Mouse (Mus musculus): ENCODE measurements around the gene Cdk8. TPM values are rescaled to one million over a fixed set of nuclear protein-coding genes. Genes with fewer than 3 reads are reported as not detected.

The Cdk8 gene
- total and polyA plus RNA-seq, 3 experiments: 139 to 745 (median 154) TPM

DNA sequence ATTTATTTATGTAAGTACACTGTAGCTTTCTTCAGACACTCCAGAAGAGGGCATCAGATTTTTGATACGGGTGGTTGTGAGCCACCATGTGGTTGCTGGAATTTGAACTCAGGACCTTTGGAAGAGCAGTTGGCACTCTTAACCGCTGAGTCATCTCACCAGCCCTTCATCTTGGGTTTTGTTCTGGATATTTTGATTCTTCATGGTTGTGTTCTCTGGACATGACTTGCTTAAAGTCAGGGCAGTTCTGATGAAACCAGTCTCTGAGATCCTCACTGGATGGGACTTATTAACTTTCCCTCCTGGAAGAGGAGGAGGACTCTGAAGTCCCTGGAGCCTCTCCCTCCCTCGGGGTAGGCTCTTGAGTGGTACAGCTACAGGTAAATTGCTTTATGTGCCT, 10.2 kb downstream of the Cdk8 start:
- no peak for DNase-seq (ENCODE audit: low read depth, low spot score)
- no peaks in the 10 kb centered on the region for H3K9me3 ChIP-seq (replicated peaks; ENCODE audit: insufficient read depth, low read length)
- H3K36me3 ChIP-seq (ENCODE audit: control insufficient read depth in 1 of 2, insufficient read depth in 2 of 2, low read length in 2 of 2): peaks cover 21 to 43% of the 10 kb centered on the region in 2 experiments
- H3K27ac ChIP-seq (ENCODE audit: control insufficient read depth, low read depth, low read length): no peak overlapping the region
- H3K9ac ChIP-seq (ENCODE audit: control insufficient read depth, low read depth, low read length, poor library complexity, severe bottlenecking): no peak overlapping the region
- H3K4me1 ChIP-seq (ENCODE audit: control insufficient read depth in 1 of 2, insufficient read depth in 2 of 2, low read length in 2 of 2): peaks cover 10 to 15% of the 10 kb centered on the region in 2 experiments
- no peak overlapping the region for H3K4me3 ChIP-seq (ENCODE audit: control insufficient read depth in 1 of 2, insufficient read depth in 1 of 2, low read depth in 2 of 2, low read length in 2 of 2)
- TF ChIP-seq E2F4 (IDR thresholded peaks at IDR 0.05; ENCODE audit: borderline replicate concordance, low read depth, low read length) (no peak), CHD2 (IDR thresholded peaks at IDR 0.05; ENCODE audit: low read length) (no peak), TBP (IDR thresholded peaks at IDR 0.05; ENCODE audit: low read depth, low read length) (no peak), ELF1 (IDR thresholded peaks at IDR 0.05; ENCODE audit: low read depth, low read length) (no peak), CHD1 (IDR thresholded peaks at IDR 0.05; ENCODE audit: low read depth, low read length) (no peak), SMC3 (IDR thresholded peaks at IDR 0.05; ENCODE audit: low read depth, low read length) (no peak)
- peaks cover 89% of the 10 kb centered on the region for H3K79me2 ChIP-seq (ENCODE audit: control insufficient read depth, insufficient read depth, low read length, poor library complexity)
- no peaks in the 10 kb centered on the region for H3K27me3 ChIP-seq (ENCODE audit: control insufficient read depth in 1 of 2, insufficient read depth in 2 of 2, low read length in 2 of 2)

DNA sequence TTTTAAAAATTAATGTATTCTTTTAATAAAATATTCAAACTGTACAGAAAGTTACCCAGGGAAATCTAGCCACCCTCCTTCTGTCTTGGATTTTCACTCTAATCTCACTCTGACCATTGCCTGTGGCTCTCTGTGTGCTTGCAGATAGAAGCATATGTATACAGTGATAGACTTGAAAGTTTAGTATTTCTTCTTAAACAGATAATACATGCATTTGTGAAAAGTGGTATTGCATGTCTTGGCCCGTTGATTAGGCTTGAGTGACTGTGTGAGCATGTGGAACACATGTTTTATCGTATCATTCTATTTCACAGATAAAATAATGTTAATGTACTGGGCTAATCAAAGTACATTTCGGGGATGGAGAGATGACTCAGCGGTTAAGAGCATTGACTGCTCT, 14.2 kb downstream of the Cdk8 start:
- H3K27ac ChIP-seq (ENCODE audit: control insufficient read depth, low read depth, low read length): no peak overlapping the region
- H3K79me2 ChIP-seq (ENCODE audit: control insufficient read depth, insufficient read depth, low read length, poor library complexity): peaks cover 77% of the 10 kb centered on the region
- no peak overlapping the region for H3K9ac ChIP-seq (ENCODE audit: control insufficient read depth, low read depth, low read length, poor library complexity, severe bottlenecking)
- H3K4me1 ChIP-seq (ENCODE audit: control insufficient read depth in 1 of 2, insufficient read depth in 2 of 2, low read length in 2 of 2): peaks cover 22 to 31% of the 10 kb centered on the region in 2 experiments
- peak; percentile 51 for DNase-seq (ENCODE audit: low read depth, low spot score)
- H3K36me3 ChIP-seq (ENCODE audit: control insufficient read depth in 1 of 2, insufficient read depth in 2 of 2, low read length in 2 of 2): peaks cover 22 to 48% of the 10 kb centered on the region in 2 experiments
- H3K27me3 ChIP-seq (ENCODE audit: control insufficient read depth in 1 of 2, insufficient read depth in 2 of 2, low read length in 2 of 2): no peaks in the 10 kb centered on the region
- no peak overlapping the region for H3K4me3 ChIP-seq (ENCODE audit: control insufficient read depth in 1 of 2, insufficient read depth in 1 of 2, low read depth in 2 of 2, low read length in 2 of 2)
- H3K9me3 ChIP-seq (replicated peaks; ENCODE audit: insufficient read depth, low read length): no peaks in the 10 kb centered on the region
- TF ChIP-seq SMC3 (IDR thresholded peaks at IDR 0.05; ENCODE audit: low read depth, low read length): no peak
- peak; percentile 50; the same call in 1 of the 2 replicates for TF ChIP-seq SIN3A (IDR thresholded peaks at IDR 0.05; ENCODE audit: low read length)
- TF ChIP-seq E2F4 (IDR thresholded peaks at IDR 0.05; ENCODE audit: borderline replicate concordance, low read depth, low read length): no peak
- no peak for TF ChIP-seq MEF2A (IDR thresholded peaks at IDR 0.05; ENCODE audit: extremely low read depth, insufficient replicate concordance, low read depth, low read length, poor library complexity, severe bottlenecking)
- no peak for TF ChIP-seq ZNF384 (IDR thresholded peaks at IDR 0.05; ENCODE audit: low read depth, low read length)
- TF ChIP-seq HCFC1 (IDR thresholded peaks at IDR 0.05; ENCODE audit: low read depth, low read length): no peak
- TF ChIP-seq ZMIZ1 (IDR thresholded peaks at IDR 0.05; ENCODE audit: low read depth, low read length): no peak
- TF ChIP-seq TAL1 (IDR thresholded peaks at IDR 0.05; ENCODE audit: low read length): peak; percentile 54
- TF ChIP-seq MYB (IDR thresholded peaks at IDR 0.05; ENCODE audit: low read depth, low read length): no peak
- peak; percentile 76 for TF ChIP-seq RCOR1 (IDR thresholded peaks at IDR 0.05; ENCODE audit: low read depth, low read length)
- TF ChIP-seq KAT2A (conservative IDR thresholded peaks at IDR 0.05; ENCODE audit: low read depth, low read length): no peak
- peak; percentile 52; the same call in 1 of the 2 replicates for TF ChIP-seq MAX (IDR thresholded peaks at IDR 0.05; ENCODE audit: low read length)
- no peak for TF ChIP-seq TBP (IDR thresholded peaks at IDR 0.05; ENCODE audit: low read depth, low read length)
- TF ChIP-seq GATA1 (IDR thresholded peaks at IDR 0.05; ENCODE audit: low read depth, low read length): peak; percentile 80
- TF ChIP-seq ELF1 (IDR thresholded peaks at IDR 0.05; ENCODE audit: low read depth, low read length): no peak
- TF ChIP-seq BHLHE40 (IDR thresholded peaks at IDR 0.05; ENCODE audit: borderline replicate concordance, low read depth, low read length): no peak
- no peak for TF ChIP-seq NELFE (IDR thresholded peaks at IDR 0.05; ENCODE audit: low read depth, low read length)
- no peak for TF ChIP-seq UBTF (IDR thresholded peaks at IDR 0.05; ENCODE audit: borderline replicate concordance, insufficient read depth, low read depth, low read length)
- TF ChIP-seq USF1 (IDR thresholded peaks at IDR 0.05; ENCODE audit: low read depth, low read length): no peak
- TF ChIP-seq ZKSCAN1 (IDR thresholded peaks at IDR 0.05; ENCODE audit: low read depth, low read length): no peak
- TF ChIP-seq CHD1 (IDR thresholded peaks at IDR 0.05; ENCODE audit: low read depth, low read length): no peak
- peak; percentile 79 to 86 for TF ChIP-seq EP300 (IDR thresholded peaks at IDR 0.05; ENCODE audit: low read depth in 1 of 2, low read length in 2 of 2)
- TF ChIP-seq ETS1 (IDR thresholded peaks at IDR 0.05; ENCODE audit: low read depth, low read length): peak; percentile 67
- peak; percentile 73; the same call in 1 of the 2 replicates for TF ChIP-seq MXI1 (IDR thresholded peaks at IDR 0.05; ENCODE audit: low read depth, low read length)
- TF ChIP-seq CHD2 (IDR thresholded peaks at IDR 0.05; ENCODE audit: low read length): no peak
- no peak for TF ChIP-seq MAFK (IDR thresholded peaks at IDR 0.05; ENCODE audit: borderline replicate concordance, low read depth, low read length)
- no peak for TF ChIP-seq CTCF (IDR thresholded peaks at IDR 0.05 in 2 of 3, conservative IDR thresholded peaks at IDR 0.05 in 1 of 3; ENCODE audit: control insufficient read depth in 1 of 3, insufficient read depth in 1 of 3, low read depth in 2 of 3, low read length in 3 of 3, poor library complexity in 1 of 3, severe bottlenecking in 1 of 3)
- no peak for TF ChIP-seq USF2 (IDR thresholded peaks at IDR 0.05; ENCODE audit: borderline replicate concordance in 1 of 2, insufficient read depth in 1 of 2, low read depth in 1 of 2, low read length in 2 of 2)
- TF ChIP-seq MYC (IDR thresholded peaks at IDR 0.05; ENCODE audit: low read depth, low read length): no peak
- TF ChIP-seq MAZ (IDR thresholded peaks at IDR 0.05; ENCODE audit: low read depth, low read length): no peak
- TF ChIP-seq JUND (IDR thresholded peaks at IDR 0.05; ENCODE audit: low read depth, low read length): no peak

Data from MEL (cell line).